Mouse (Mus musculus): ENCODE data around the gene Vmn2r11. TPM values are rescaled to one million over a fixed set of nuclear protein-coding genes. Genes with fewer than 3 reads are reported as not detected.

Vmn2r11 gene
- polyA plus RNA-seq (2012; rRNA removed; ENCODE audit: low replicate concordance), result not detected in 2 replicates

GRCm38 (mm10) chr5:109059469-109059868, at the start of gene Vmn2r11:
Vmn2r11 (minus strand) TSS chr5:109059569.

GRCm38 (mm10) chr5:109097850-109098249, 38.5 kb upstream of the Vmn2r11 start, which contains the start of gene Vmn2r12:
Vmn2r12 (minus strand) TSS chr5:109097950.

GRCm38 (mm10) chr5:109006427-109006826, 52.9 kb downstream of the Vmn2r11 start, which contains the start of gene Vmn2r10:
Vmn2r10 (minus strand) TSS chr5:109006527.

Other genes starting within 250 kb of the Vmn2r11 start
- not detected in 2 replicates for gene Vmn2r9, start 207.0 kb downstream of the Vmn2r11 start, polyA plus RNA-seq (2012; rRNA removed; ENCODE audit: low replicate concordance)
- gene Vmn2r10, start 53.0 kb downstream of the Vmn2r11 start, polyA plus RNA-seq (2012; rRNA removed; ENCODE audit: low replicate concordance), result not detected in 2 replicates
- gene Vmn2r12, start 38.4 kb upstream of the Vmn2r11 start, polyA plus RNA-seq (2012; rRNA removed; ENCODE audit: low replicate concordance), result not detected in 2 replicates
- gene Vmn2r13, start 132.6 kb upstream of the Vmn2r11 start, polyA plus RNA-seq (2012; rRNA removed; ENCODE audit: low replicate concordance), result 0.03 TPM in 1 of 2 replicates, not detected in the other
- gene Vmn2r14, start 165.1 kb upstream of the Vmn2r11 start, polyA plus RNA-seq (2012; rRNA removed; ENCODE audit: low replicate concordance), result not detected in 2 replicates
- not detected in 2 replicates for gene Vmn2r15, start 238.1 kb upstream of the Vmn2r11 start, polyA plus RNA-seq (2012; rRNA removed; ENCODE audit: low replicate concordance)

Measured in subcutaneous adipose tissue, adult 2 months (tissue).